Mouse (Mus musculus) kidney, embryonic 16.5 days (tissue): ENCODE results near the gene Kcnh2. TPM values are rescaled to one million over a fixed set of nuclear protein-coding genes. Genes with fewer than 3 reads are reported as not detected.

ENCODE experiments used
- ATAC-seq: fragments of 200-750 bp; cut with Nextera tagmentation; 2 replicates; pipeline ENCODE4 v1.8.0; 2017; ENCODE audit warnings: moderate TSS enrichment; ENCODE audit not compliant: low FRiP score, low TSS enrichment
- H3K27ac ChIP-seq: fragments of 300-500 bp; sonication (generic); 2 replicates; pipeline ENCODE4 v1.5.1; 2014; ENCODE audit warnings: low read length
- H3K27me3 ChIP-seq: fragments of 300-500 bp; sonication (generic); 2 replicates; pipeline ENCODE4 v1.6.1; 2014; ENCODE audit warnings: low read length, control low read depth, mixed read lengths; ENCODE audit not compliant: insufficient read depth
- H3K36me3 ChIP-seq: fragments of 300-500 bp; sonication (generic); 2 replicates; pipeline ENCODE4 v1.6.1; 2014; ENCODE audit warnings: low read length, control low read depth, mixed read lengths; ENCODE audit not compliant: insufficient read depth
- H3K4me1 ChIP-seq: fragments of 300-500 bp; sonication (generic); 2 replicates; pipeline ENCODE4 v1.6.1; 2014; ENCODE audit warnings: low read length, control low read depth, mixed read lengths; ENCODE audit not compliant: insufficient read depth
- H3K4me2 ChIP-seq: fragments of 300-500 bp; sonication (generic); replicated peaks from 2 replicates; pipeline ENCODE4 v1.6.1; 2014; ENCODE audit warnings: low read depth, low read length
- H3K4me3 ChIP-seq: fragments of 300-500 bp; sonication (generic); 2 replicates; pipeline ENCODE4 v1.5.1; 2014; ENCODE audit warnings: mild to moderate bottlenecking, low read length
- H3K9ac ChIP-seq: fragments of 300-500 bp; sonication (generic); replicated peaks from 2 replicates; pipeline ENCODE4 v1.6.1; 2014; ENCODE audit warnings: low read length
- H3K9me3 ChIP-seq: fragments of 300-500 bp; sonication (generic); 2 replicates; pipeline ENCODE4 v1.6.1; 2016; ENCODE audit warnings: low read length, control low read depth
- WGBS: fragments of 180-500 bp; shearing (Covaris S2); extraction: QIAGEN DNeasy Blood & Tissue Kit; methylation state at CpG from one replicate; pipeline ENCODE4 v1.1.7; 2014; 5-methylcytosine and 5-hydroxymethylcytosine counted together
- polyA plus RNA-seq: library from polyadenylated mRNA; unstranded; fragments of >200 nt; fragmentation: Nextera tagmentation; extraction: Ambion mirVana; gene quantifications from 2 replicates; pipeline ENCODE4 v1.2.1, GENCODE M21; 2015

Kcnh2 gene
- polyA plus RNA-seq, 1 experiment from 2014 or later: 6.5 TPM

DNA sequence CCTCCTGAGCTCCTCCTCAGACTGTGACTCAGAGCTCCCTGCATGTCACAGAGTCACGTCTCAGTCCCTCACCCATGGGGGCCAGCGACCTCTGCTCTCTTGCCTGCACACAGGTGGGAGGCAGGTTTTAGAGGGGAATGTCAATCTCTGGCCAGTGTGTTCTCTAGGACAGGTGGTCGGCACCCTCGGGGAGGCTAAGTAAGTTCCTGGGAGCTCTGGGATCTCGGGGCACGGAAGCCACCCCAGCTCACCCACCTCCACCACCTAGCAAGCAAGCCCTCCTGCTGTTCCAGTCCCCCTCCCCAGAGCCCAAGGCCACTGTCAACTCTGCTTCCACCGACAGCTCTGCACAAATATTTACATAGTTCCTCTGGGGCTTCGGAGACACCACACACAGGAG is 8.4 kb downstream of the Kcnh2 start:
- no peak for ATAC-seq
- 49% methylated on average over 8 of the region's 8 CpGs for WGBS
- Histone ChIP-seq H3K27me3 (no peaks in the 10 kb centered on the region), H3K4me2 (no peak overlapping the region), H3K4me3 (no peak overlapping the region), H3K9ac (no peak overlapping the region), H3K27ac (no peak overlapping the region), H3K36me3 (no peaks in the 10 kb centered on the region), H3K4me1 (peaks cover 35% of the 10 kb centered on the region), H3K9me3 (no peaks in the 10 kb centered on the region)

DNA sequence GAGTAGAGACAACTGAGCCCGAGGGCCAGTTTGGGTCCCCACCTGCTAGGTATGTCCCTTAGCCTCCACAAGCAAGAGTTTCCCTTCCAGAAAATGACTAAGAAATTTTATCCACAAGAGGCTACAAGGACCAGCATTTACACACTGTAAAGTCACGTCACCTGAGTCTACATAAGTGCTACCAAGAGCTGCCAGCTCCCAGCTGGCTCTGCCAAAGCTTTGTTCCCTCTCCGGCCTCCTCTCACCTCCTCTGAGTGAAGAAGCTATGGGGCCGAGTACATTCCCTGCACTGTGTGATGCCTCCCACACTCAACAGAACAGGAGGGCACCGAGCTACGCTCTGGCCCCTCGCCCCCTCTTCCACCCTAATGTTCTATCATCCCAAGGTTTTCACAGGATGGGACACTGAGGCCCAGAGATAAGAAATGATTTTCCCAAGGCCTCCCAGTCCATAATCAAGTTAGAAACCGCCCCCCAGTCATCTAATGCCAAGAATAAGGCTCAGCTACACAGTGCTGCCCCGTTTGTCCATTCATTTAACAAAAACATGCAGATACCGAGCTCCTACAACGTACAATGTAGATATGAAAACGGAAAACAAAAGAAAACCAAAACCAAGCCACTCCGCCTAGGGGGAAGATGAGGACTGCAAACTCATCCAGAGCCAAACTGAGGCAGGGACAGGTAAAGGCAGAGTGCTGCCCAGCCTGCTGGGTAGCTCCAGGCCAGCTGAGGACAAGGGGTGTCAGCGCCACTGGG is 9.0 kb downstream of the Kcnh2 start:
- no peaks in the 10 kb centered on the region for H3K9me3 ChIP-seq
- no peak for ATAC-seq
- no peaks in the 10 kb centered on the region for H3K27me3 ChIP-seq
- H3K9ac ChIP-seq: no peak overlapping the region
- WGBS: 73% methylated on average over 14 of the region's 14 CpGs
- peaks cover 35% of the 10 kb centered on the region for H3K4me1 ChIP-seq
- H3K4me2 ChIP-seq: no peak overlapping the region
- H3K36me3 ChIP-seq: no peaks in the 10 kb centered on the region
- H3K4me3 ChIP-seq: no peak overlapping the region
- H3K27ac ChIP-seq: no peak overlapping the region

DNA sequence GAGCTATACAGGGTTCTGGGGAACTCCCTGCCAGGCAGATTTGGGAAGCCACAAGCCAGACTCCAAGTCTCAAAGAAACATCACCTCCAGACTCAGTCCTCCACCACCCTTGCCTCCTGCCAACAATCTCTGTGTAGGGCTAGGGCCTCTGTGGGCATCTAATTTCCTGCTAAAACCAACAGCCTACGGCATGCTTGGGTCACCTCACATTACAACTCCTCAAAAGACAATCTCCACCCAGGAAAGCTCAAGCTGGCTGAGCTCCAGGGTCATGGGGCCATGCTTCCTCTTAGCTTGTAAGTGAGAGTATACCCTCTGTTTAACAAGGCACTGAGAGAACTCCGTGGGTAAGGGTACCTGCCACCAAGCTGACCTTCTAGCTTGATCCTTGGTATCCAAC is 13.6 kb downstream of the Kcnh2 start:
- H3K4me1 ChIP-seq: peaks cover 18% of the 10 kb centered on the region
- no peaks in the 10 kb centered on the region for H3K27me3 ChIP-seq
- H3K9ac ChIP-seq: no peak overlapping the region
- no peak overlapping the region for H3K27ac ChIP-seq
- H3K36me3 ChIP-seq: no peaks in the 10 kb centered on the region
- 28% methylated on average over 2 of the region's 2 CpGs for WGBS
- no peak overlapping the region for H3K4me2 ChIP-seq
- ATAC-seq: no peak
- no peak overlapping the region for H3K4me3 ChIP-seq
- no peaks in the 10 kb centered on the region for H3K9me3 ChIP-seq

DNA sequence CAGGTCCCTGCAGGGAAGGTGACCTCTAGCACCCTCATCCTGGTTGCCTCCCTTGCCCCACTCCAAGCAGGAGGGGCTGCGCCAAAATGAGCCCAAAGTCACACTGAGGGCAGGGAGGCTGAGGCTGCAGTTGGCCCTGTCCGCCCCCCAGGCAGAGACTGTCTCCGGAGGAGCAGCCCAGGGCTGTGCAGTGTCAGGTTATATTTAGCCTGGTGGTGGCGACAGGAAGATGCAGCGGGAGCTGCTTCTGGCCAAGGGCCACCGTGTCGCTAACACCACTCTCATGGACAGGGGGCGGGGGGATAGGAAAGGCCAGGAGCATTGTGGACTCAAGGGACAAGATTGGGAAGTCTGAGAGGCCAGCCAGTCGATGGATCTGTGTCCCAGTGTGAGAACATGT is 14.0 kb downstream of the Kcnh2 start:
- no peak overlapping the region for H3K4me2 ChIP-seq
- H3K27me3 ChIP-seq: no peaks in the 10 kb centered on the region
- H3K4me1 ChIP-seq: peaks cover 18% of the 10 kb centered on the region
- peak; percentile 50 for ATAC-seq
- no peaks in the 10 kb centered on the region for H3K9me3 ChIP-seq
- H3K4me3 ChIP-seq: no peak overlapping the region
- WGBS: 19% methylated on average over 9 of the region's 9 CpGs
- H3K27ac ChIP-seq: no peak overlapping the region
- H3K9ac ChIP-seq: no peak overlapping the region
- no peaks in the 10 kb centered on the region for H3K36me3 ChIP-seq

- no peak overlapping the region for H3K4me2 ChIP-seq
- H3K9me3 ChIP-seq: no peaks in the 10 kb centered on the region
- H3K4me1 ChIP-seq: peaks cover 18% of the 10 kb centered on the region
- 20% methylated on average over 3 of the region's 3 CpGs for WGBS
- H3K4me3 ChIP-seq: no peak overlapping the region
- no peak overlapping the region for H3K9ac ChIP-seq
- H3K27me3 ChIP-seq: no peaks in the 10 kb centered on the region
- H3K27ac ChIP-seq: peak overlapping the region; percentile 31
- ATAC-seq: peak; percentile 80
- H3K36me3 ChIP-seq: no peaks in the 10 kb centered on the region
Measured at GRCm38 (mm10) chr5:24335888-24336511, 15.4 kb downstream of the Kcnh2 start.

DNA sequence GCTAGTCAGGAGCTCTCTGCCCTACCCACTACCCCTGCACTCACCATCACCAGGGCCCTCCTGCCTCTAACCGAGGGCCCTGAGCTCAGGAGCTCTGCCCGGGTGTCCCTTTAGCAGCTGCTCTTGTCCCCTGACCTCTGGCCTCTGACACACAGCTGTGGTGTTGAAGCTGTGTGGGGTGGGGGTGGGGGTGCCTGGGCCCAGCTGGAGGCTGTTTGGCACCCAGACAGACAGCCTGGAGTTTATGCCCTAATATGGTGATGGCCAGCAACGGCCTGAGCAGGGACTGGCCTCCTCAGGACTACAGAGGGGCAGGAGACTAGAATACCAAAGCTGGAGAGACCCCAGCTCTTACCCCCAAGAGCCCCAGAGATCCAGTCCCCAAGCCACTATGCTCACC is 16.7 kb downstream of the Kcnh2 start:
- H3K36me3 ChIP-seq: no peaks in the 10 kb centered on the region
- H3K9me3 ChIP-seq: no peaks in the 10 kb centered on the region
- ATAC-seq: no peak; the same call in 1 of the 2 replicates
- no peak overlapping the region for H3K4me3 ChIP-seq
- H3K9ac ChIP-seq: peak overlapping the region; percentile 18; the same call in 1 of the 2 replicates
- WGBS: 11% methylated on average over 3 of the region's 3 CpGs
- no peaks in the 10 kb centered on the region for H3K27me3 ChIP-seq
- H3K4me1 ChIP-seq: peaks cover 20% of the 10 kb centered on the region
- 0 out of 2 replicates have a peak overlapping the region, but pooled peaks have one; percentile 47 for H3K27ac ChIP-seq
- H3K4me2 ChIP-seq: no peak overlapping the region

- Histone ChIP-seq H3K4me3 (no peak overlapping the region), H3K9ac (no peak overlapping the region), H3K36me3 (no peaks in the 10 kb centered on the region), H3K27me3 (no peaks in the 10 kb centered on the region), H3K9me3 (no peaks in the 10 kb centered on the region), H3K27ac (no peak overlapping the region), H3K4me2 (no peak overlapping the region), H3K4me1 (peaks cover 30% of the 10 kb centered on the region)
- no peak for ATAC-seq
- 81% methylated on average over 4 of the region's 4 CpGs for WGBS
Measured at GRCm38 (mm10) chr5:24332401-24332800, 19.0 kb downstream of the Kcnh2 start.

- ATAC-seq: peak; percentile 14
Measured at GRCm38 (mm10) chr5:24329965-24330298, 21.5 kb downstream of the Kcnh2 start.

GRCm38 (mm10) chr5:24329212-24329964 is 22.0 kb downstream of the Kcnh2 start:
- Histone ChIP-seq H3K4me3 (peak overlapping the region; percentile 36), H3K9me3 (no peaks in the 10 kb centered on the region), H3K36me3 (peaks cover 16% of the 10 kb centered on the region; the same call in 1 of the 2 replicates), H3K9ac (peak overlapping the region; percentile 70), H3K4me2 (peak overlapping the region; percentile 63), H3K27ac (peak overlapping the region; percentile 65), H3K4me1 (peaks cover 19% of the 10 kb centered on the region), H3K27me3 (no peaks in the 10 kb centered on the region)
- 2% methylated on average over 24 of the region's 27 CpGs for WGBS
- peak; percentile 88 for ATAC-seq

More at GRCm38 (mm10) chr5:24329965-24330298, 21.5 kb downstream of the Kcnh2 start:
- Histone ChIP-seq H3K9me3 (no peaks in the 10 kb centered on the region), H3K27me3 (no peaks in the 10 kb centered on the region), H3K4me2 (peak overlapping the region; percentile 63), H3K27ac (peak overlapping the region; percentile 65), H3K4me1 (peaks cover 23% of the 10 kb centered on the region), H3K9ac (no peak overlapping the region), H3K4me3 (no peak overlapping the region; the same call in 1 of the 2 replicates), H3K36me3 (peaks cover 10% of the 10 kb centered on the region; the same call in 1 of the 2 replicates)
- WGBS: 36% methylated on average over 5 of the region's 5 CpGs
